Mouse (Mus musculus) embryonic facial prominence, embryonic 11.5 days (tissue): ENCODE results near the gene Amd2. TPM values are rescaled to one million over a fixed set of nuclear protein-coding genes. Genes with fewer than 3 reads are reported as not detected.

Source experiments
- ATAC-seq: fragments of 200-750 bp; cut with Nextera tagmentation; replicated peaks from 2 replicates; pipeline ENCODE4 v1.8.0; 2017; ENCODE audit warnings: low read depth; ENCODE audit not compliant: insufficient number of reproducible peaks, low FRiP score, low TSS enrichment
- DNase-seq: peaks from one replicate; pipeline ENCODE4 v3.0.0-alpha.2; 2015; ENCODE audit warnings: low spot score
- H3K27ac ChIP-seq: fragments of 300-500 bp; sonication (generic); replicated peaks from 2 replicates; pipeline ENCODE4 v1.5.1; 2014; ENCODE audit warnings: mild to moderate bottlenecking, low read depth, low read length, control low read depth
- H3K27me3 ChIP-seq: fragments of 300-500 bp; sonication (generic); 2 replicates; pipeline ENCODE4 v1.6.1; 2014; ENCODE audit warnings: mild to moderate bottlenecking, low read length, moderate library complexity, mixed read lengths; ENCODE audit not compliant: control insufficient read depth, insufficient read depth
- H3K36me3 ChIP-seq: fragments of 300-500 bp; sonication (generic); replicated peaks from 2 replicates; pipeline ENCODE4 v1.6.1; 2014; ENCODE audit warnings: low read depth, mild to moderate bottlenecking, low read length, moderate library complexity, mixed read lengths; ENCODE audit not compliant: control insufficient read depth, insufficient read depth
- H3K4me1 ChIP-seq: fragments of 300-500 bp; sonication (generic); 2 replicates; pipeline ENCODE4 v1.6.1; 2014; ENCODE audit warnings: low read length, mixed read lengths; ENCODE audit not compliant: control insufficient read depth, insufficient read depth
- H3K4me2 ChIP-seq: fragments of 300-500 bp; sonication (generic); 2 replicates; pipeline ENCODE4 v1.6.1; 2014; ENCODE audit warnings: low read depth, mild to moderate bottlenecking, control low read depth, low read length, moderate library complexity
- H3K4me3 ChIP-seq: fragments of 300-500 bp; sonication (generic); 2 replicates; pipeline ENCODE4 v1.5.1; 2014; ENCODE audit warnings: low read depth, low read length, control low read depth
- H3K9ac ChIP-seq: fragments of 300-500 bp; sonication (generic); replicated peaks from 2 replicates; pipeline ENCODE4 v1.6.1; 2014; ENCODE audit warnings: mild to moderate bottlenecking, control low read depth, low read length
- H3K9me3 ChIP-seq: fragments of 300-500 bp; sonication (generic); replicated peaks from 2 replicates; pipeline ENCODE4 v1.6.1; 2016; ENCODE audit warnings: mild to moderate bottlenecking, low read length, inconsistent platforms, mixed read lengths; ENCODE audit not compliant: control insufficient read depth
- WGBS: fragments of 180-500 bp; shearing (Covaris S2); extraction: QIAGEN DNeasy Blood & Tissue Kit; methylation state at CpG from one replicate; pipeline ENCODE4 v1.1.7; 2014; 5-methylcytosine and 5-hydroxymethylcytosine counted together
- polyA plus RNA-seq: library from polyadenylated mRNA; unstranded; fragments of >200 nt; fragmentation: Nextera tagmentation; extraction: Ambion mirVana; gene quantifications from 2 replicates; pipeline ENCODE4 v1.2.1, GENCODE M21; 2014

Amd2 gene
- polyA plus RNA-seq = 4.4 and 5.9 TPM in 2 replicates

GRCm38 (mm10) chr10:35711792-35712191 lies at the start of gene Amd2:
TSS of gene Amd2 (minus strand) at chr10:35711892.
- no peaks in the 10 kb centered on the region for H3K27me3 ChIP-seq
- no peaks in the 10 kb centered on the region for H3K4me1 ChIP-seq
- no peak within 1 kb of the TSS for H3K4me2 ChIP-seq
- ATAC-seq = no peak
- no peak for DNase-seq
- no peak within 1 kb of the TSS for H3K27ac ChIP-seq
- H3K36me3 ChIP-seq = no peaks in the 10 kb centered on the region
- no peaks in the 10 kb centered on the region for H3K9me3 ChIP-seq
- no peak within 1 kb of the TSS for H3K9ac ChIP-seq
- WGBS = 95% methylated on average over 8 of the region's 8 CpGs
- H3K4me3 ChIP-seq = no peak within 1 kb of the TSS

GRCm38 (mm10) chr10:35761280-35761679 lies 49.6 kb upstream of the Amd2 start:
- 84% methylated on average over 3 of the region's 3 CpGs for WGBS

GRCm38 (mm10) chr10:35737639-35738038 lies 25.9 kb upstream of the Amd2 start:
- no peak overlapping the region for H3K4me2 ChIP-seq
- no peaks in the 10 kb centered on the region for H3K4me1 ChIP-seq
- H3K27me3 ChIP-seq = no peaks in the 10 kb centered on the region
- no peak overlapping the region for H3K9ac ChIP-seq
- WGBS = 95% methylated on average over 2 of the region's 2 CpGs
- no peak overlapping the region for H3K27ac ChIP-seq
- H3K36me3 ChIP-seq = no peaks in the 10 kb centered on the region
- DNase-seq = no peak
- no peak for ATAC-seq
- no peaks in the 10 kb centered on the region for H3K9me3 ChIP-seq
- no peak overlapping the region for H3K4me3 ChIP-seq

More at GRCm38 (mm10) chr10:35761280-35761679, 49.6 kb upstream of the Amd2 start:
- no peak overlapping the region for H3K27ac ChIP-seq
- H3K27me3 ChIP-seq = no peaks in the 10 kb centered on the region
- no peak overlapping the region for H3K9ac ChIP-seq
- ATAC-seq (no peak), DNase-seq (no peak)
- no peak overlapping the region for H3K4me2 ChIP-seq
- H3K4me1 ChIP-seq = no peaks in the 10 kb centered on the region
- H3K9me3 ChIP-seq = no peaks in the 10 kb centered on the region
- H3K4me3 ChIP-seq = no peak overlapping the region
- H3K36me3 ChIP-seq = no peaks in the 10 kb centered on the region

GRCm38 (mm10) chr10:35714266-35714665 lies 2.6 kb upstream of the Amd2 start:
- Histone ChIP-seq H3K4me3 (no peak overlapping the region), H3K36me3 (no peaks in the 10 kb centered on the region), H3K27ac (no peak overlapping the region), H3K4me2 (no peak overlapping the region), H3K27me3 (no peaks in the 10 kb centered on the region), H3K4me1 (no peaks in the 10 kb centered on the region), H3K9ac (no peak overlapping the region), H3K9me3 (no peaks in the 10 kb centered on the region)
- ATAC-seq (no peak), DNase-seq (no peak)
